Mouse (Mus musculus): ENCODE data around the gene Hyou1. TPM values are rescaled to one million over a fixed set of nuclear protein-coding genes. Genes with fewer than 3 reads are reported as not detected.
"Not testable (repeated sequence)": the region's sequence is repeated elsewhere in the genome, so short reads cannot be mapped to it uniquely, and the experiment has no call there.

Gene Hyou1
- total RNA-seq, 2 experiments from 2014 or later = 182 to 214 TPM

DNA sequence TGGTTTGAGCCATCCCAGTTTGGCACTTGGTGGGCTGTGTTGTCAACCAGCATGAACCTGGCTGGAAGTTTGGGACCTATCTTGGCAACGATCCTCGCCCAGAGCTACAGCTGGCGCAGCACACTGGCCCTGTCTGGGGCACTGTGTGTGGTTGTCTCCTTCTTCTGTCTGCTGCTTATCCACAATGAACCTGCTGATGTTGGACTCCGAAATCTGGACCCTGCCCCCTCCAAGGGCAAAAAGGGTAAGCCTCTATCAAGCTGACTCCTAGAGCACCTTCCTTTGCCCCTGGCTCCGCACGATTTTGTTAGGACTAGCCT is 20.5 kb downstream of the Hyou1 start:
- DNase-seq (ENCODE audit: low spot score in 2 of 2) = no peak

DNA sequence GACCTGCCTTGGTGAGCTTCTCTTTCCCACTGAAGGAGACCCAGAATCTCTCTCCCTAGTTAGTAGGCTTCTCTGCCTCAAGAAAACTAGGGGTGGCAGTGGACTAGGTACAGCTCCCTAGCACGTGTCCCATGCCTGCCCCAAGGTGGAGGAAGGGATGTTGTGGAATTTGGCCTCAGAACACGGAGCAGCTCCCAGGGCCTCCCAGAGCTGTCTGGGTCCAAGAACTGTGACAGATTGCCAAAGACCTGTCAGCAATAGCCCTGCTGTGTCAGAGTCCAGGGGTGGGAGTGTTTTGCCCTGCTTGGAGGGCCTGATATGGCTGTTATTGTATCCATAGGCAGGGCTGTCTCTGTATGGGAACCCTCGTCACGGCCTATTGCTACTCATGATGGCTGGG is 21.8 kb downstream of the Hyou1 start:
- DNase-seq (ENCODE audit: low spot score in 2 of 2) = no peak

DNA sequence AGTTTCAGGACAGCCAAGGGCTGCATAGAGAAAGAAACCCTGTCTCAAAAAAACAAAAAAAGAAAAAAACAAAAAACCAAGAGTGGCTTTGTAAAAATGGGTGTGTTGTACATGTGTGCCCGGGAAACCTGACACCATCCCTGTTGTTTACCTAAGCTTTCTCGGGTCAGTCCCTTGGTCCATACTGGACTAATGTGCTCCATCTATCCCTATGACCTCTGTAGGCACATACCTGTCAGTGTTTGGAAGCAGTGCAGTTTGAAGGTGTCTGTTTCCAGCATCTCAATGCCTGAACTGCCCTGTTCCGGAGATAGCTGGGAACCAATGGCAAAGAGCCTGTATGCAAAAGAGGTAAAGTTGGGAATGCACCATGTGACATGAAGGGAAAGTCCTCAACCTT is 25.7 kb downstream of the Hyou1 start:
- DNase-seq (ENCODE audit: low spot score in 2 of 2) = no peak

DNA sequence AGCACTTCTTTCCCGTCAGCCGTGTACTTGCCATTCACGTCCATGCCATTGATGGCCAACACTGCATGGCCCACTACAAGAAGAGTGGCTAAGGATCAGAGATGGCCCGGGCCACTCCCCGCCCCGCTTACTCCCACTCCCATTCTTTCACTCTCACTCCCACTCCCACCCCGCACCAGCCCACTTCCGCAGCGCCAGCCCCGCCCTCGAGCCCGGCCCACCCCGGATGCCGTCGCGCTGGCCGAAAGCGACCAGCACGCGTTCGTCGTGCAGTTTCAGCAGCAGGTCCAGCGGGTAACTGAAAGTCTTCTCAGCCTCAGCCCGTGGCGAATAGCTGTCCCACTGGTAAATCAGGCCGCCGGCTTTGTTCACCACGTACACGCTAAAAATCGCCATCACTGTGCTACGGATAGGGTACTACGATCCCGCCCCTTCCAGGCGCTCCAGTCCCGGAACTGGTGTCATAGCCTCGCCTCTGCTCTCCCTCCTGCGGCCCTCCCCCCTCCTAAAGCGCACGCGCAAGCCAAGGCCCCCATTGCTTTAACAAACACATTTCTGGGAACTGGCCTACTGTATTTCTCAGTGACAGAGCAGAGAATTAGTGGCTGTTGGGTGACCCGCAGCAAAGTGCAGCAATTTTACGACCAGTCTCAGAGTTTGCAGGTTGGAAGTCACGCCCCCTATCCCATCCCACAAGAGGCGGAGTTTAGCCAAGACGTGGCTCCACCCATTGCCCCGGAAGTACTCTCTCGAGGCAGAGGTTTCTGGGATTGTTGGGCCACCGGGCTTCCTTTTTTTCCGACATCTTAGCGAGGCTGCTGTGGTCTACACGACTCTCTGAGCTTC is 27.8 kb downstream of the Hyou1 start, which contains the start of the genes Rps25 and Trappc4:
Gene Rps25, plus strand, starts transcription at position 234 of the 846 bp plus-strand sequence.
Gene Trappc4, minus strand, starts transcription at position 695 of the 846 bp plus-strand sequence.
- DNase-seq (ENCODE audit: low spot score in 2 of 2) = peak; percentile 89 to 90

DNA sequence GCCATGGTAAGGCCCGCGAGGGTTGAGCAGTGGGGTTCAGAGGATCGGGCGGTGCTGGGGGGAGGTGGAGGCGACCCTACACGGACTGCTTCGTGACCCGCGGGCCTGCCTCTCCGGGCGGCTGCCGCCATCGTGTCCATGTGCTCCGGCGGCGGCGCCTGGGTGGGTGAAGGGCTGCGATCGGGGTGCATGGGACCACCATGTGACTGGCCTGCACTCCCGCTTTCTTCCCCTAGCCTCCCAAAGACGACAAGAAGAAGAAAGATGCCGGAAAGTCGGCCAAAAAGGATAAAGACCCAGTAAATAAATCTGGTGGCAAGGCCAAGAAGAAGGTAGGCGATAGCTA is 28.4 kb downstream of the Hyou1 start:
- DNase-seq (ENCODE audit: low spot score in 2 of 2) = no peak

DNA sequence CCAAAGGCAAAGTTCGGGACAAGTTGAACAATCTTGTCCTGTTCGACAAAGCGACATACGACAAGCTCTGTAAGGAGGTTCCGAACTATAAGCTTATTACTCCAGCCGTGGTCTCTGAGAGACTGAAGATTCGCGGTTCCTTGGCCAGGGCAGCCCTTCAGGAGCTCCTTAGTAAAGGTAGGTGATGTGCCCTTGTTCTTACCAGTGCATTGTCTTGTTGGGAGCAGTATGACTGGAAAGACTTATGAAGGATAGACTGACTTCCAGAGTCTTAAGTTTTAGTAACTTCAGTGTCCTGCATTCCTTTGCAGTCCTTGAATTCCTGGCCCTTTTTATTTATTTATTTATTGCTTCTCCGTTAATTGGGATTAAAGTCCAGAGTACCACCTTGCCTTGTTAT is 29.4 kb downstream of the Hyou1 start:
- not testable (repeated sequence) for DNase-seq (ENCODE audit: low spot score in 2 of 2)

DNA sequence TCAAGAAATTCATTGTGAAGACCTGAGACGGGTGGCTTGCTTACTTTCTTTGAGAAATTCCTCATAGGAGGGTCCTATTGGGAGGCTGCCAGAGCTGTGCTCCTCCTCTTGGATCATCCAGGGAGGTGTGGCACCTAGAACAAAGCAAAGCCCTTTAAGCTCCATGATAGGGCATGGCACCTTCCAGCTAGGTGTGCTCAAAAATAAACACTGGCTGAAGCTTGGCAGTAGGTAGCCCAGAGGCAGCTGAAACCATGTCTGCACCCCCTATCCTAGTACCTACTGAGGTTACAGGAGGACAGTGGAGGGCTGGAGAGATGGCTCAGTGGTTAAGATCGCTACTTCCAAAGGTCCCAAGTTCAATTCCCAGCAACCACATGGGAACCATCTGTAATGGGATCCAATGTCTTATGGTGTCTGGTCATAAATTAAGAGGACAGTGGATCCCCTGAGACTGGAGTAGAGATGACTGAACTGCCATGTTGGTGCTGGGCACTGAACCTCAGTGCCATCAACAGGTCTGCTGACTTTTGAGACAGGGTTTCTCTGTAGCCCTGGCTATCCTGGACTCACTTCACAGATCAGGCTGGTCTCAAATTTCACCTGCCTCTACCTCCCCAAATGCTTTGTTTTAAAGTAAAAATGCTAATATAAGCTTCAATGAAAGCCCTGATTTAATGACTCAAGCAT is 31.5 kb downstream of the Hyou1 start:
- no peak for DNase-seq (ENCODE audit: low spot score in 2 of 2)

DNA sequence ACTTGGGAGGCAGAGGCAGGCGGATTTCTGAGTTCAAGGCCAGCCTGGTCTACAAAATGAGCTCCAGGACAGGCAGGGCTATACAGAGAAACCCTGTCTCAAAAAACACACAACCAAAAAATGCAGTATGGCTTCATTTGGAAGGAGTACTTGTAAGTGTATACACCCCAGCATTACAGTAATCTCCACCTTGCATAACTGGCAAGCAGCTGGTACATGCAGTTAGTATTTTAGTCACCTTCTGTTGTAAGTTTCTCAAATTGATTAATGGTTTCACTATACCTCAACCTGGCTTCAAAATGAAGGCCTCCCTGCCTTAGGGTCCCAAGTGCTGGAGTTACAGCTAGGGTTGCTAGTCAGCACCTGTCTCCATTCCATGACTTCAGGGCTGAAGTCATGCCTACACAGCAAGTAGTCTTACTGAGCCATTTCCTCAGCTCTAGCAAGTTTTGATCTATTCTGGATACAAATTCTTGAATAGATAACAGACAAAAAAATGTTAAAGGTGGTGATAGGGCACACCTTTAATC is 32.4 kb downstream of the Hyou1 start:
- no peak for DNase-seq (ENCODE audit: low spot score in 2 of 2)

DNA sequence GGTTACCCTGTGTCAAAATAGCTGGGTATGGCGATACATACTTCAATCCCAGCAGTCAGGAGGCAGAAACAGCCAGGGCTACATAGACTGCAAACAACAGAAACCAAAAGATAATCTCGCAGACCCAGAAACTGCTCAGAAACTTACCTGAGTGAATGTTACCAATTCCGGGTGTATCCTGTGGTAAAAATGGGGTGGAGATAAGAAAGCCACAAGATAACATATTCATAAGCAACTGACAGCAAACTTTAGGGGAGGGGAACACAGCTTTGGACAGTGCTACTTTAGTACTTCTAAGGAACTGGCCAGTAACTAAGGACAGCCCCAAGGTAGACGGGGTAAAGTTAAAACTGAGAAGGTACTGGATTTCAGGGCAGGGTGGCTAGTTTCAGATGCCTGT is 33.0 kb downstream of the Hyou1 start:
- DNase-seq (ENCODE audit: low spot score in 2 of 2) = no peak

DNA sequence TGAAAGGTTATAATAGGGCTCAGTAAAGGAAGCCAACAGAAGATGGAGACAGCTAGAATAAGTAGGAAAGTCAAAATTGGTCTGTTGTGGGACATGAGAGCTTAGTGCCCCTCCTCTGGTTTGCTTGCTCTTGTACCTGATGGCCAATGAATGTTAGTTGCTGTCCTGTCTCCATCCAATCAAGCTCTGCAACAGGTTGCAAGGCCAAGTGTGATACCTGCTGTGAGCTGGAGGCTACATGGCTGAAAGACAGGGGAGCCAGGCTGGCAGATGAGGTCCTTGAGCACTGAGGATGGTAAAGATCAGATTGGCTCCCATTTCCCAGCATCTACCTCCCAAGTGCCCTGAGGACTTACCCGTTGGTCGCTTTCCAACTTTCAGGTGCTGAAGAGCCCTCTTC is 33.5 kb downstream of the Hyou1 start:
- no peak for DNase-seq (ENCODE audit: low spot score in 2 of 2)

DNA sequence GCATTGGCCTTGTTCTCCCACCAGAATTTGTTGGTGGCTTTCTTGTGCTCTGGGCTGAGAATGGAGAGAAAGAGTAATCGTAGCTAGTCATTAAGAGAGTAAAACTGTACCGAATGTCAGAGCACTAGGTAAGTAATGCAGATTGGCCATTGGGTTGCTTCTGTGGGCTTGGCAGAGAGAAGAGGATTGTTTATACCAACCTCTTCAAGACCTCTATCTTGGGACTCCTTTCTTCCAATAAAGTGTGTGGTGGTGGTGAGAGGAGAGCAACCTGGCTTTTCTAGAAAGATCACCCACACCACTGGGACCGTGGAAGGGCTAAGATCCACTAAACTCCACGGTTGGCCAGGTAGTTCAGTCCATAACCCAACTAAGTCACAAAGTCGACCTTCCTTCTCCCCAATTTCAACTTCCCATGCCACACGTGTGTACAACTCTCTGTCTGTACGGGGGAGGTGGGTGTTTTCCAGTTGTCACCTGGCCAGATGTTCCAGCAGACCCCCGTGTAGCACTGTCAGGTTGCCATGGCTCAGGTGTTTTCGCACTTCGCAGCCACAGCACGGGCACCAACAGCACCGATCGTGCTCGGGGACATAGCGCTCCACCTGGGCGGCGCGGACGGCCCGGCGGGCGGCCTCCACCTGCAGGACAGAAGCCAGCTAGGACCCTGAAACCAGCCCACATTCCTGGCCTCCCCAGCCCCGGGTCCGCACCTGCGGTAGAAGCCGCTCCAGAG is 38.0 kb downstream of the Hyou1 start:
- DNase-seq (ENCODE audit: low spot score in 2 of 2) = no peak

DNA sequence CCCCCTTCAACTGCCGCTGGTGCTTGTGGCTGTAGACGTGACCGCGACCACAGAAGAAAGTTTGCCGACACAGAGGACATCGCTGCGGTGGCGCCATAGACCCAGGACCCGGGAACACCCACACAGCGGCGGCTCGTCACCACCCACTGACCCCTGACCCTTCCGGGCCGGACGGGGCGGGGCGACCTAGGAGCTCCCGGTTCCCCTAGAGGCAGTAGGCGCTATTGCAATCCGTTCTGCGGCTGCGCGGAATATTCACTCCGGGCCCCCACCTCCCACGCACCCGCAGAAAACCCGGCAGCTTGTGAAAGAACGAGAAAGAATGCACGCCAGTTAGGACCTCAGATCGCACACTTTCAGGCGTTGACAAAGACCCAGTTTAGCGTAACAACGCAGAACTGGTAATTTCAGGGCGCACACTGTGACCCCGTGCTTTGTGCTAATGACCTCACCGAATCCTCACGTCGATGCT is 38.6 kb downstream of the Hyou1 start:
- peak; percentile 97 to 98 for DNase-seq (ENCODE audit: low spot score in 2 of 2)

DNA sequence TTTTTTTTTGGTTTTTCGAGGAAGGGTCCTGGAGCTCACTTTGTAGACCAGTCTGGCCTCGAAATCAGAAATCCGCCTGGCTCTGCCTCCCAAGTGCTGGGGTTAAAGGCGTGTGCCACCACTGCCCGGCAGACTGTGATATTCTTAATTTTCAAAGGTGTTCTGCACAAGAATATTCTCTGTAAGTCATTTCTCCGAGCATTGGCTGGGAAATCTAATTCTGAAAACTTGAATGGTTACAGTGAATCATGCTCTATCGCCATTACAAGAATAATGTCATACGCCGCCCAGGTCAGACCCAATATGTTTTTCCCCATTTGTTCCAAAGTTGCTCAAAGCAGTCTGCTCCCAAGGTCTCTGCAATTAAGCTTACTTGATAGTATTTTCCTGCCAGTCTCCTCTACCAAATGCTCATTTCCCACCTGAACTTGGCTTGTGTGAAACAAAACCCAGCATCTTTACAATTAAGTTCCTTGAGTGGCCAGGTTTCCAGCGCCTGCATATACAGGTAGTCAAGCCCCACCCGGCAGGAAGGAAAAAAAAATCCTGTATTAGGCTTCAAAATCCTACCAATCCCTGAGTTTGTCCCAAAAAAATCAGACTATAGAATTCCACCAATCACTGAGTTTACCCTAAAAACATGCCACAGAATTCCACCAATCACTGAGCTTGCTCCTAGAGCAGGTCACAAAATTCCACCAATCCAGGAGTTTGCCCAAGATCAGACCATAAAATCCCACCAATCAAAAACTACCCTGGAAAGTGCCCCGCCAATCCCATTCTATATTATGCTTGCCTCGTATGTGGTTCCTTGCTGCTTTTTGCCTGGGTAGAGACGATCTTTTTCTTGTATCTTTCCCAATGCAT is 39.5 kb downstream of the Hyou1 start, which contains the start of gene Ccdc84:
Gene Ccdc84, minus strand, starts transcription at position 51 of the 867 bp plus-strand sequence.
- no peak for DNase-seq (ENCODE audit: low spot score in 2 of 2)

DNA sequence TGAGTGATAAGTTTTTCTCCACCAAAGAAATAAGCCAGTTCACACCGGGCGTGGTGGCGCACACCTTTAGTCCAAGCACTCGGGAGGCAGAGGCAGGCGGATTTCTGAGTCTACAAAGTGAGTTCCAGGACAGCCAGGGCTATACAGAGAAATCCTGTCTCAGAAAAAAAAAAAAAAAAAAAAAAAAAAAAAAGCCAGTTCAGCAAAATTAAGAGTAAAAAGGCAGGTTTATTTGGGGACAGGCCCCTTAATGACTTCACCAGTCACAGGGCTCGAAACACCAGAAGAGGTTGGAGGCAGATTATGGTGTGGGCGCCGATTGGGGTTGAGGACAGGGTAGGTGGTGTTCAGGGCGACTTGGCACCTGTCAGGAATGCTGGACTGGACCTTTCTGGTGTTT is 40.4 kb downstream of the Hyou1 start:
- not testable (repeated sequence) for DNase-seq (ENCODE audit: low spot score in 2 of 2)

DNA sequence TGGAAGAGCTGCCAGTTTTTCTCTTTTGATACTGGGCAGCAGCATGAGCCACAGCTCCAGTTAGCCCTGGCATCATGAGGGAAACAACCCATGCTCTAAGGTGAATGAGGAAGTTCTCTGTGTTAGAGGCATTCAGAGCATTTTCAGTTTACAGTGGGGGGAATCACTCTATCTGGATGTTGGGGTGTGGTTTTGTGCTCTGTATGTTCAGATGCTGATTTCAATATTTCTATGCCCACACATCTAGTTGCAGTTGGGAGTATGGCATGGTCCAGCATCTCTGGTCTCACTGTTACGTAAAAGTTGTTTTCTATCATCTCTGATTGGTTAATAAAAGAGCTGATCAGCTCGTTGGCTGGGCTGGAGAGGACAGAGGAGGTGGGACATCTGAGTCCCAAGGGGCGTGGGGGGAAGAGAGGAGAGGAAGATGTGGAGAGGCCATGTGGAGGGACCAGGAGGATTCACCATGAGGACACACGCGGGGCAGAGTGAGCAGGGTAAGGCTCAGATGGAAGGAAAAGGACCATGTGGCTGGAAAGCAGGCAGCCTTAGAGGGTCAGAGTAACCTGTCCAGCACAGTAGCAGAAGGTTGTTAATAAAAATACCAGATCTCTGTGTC is 41.1 kb downstream of the Hyou1 start:
- no peak for DNase-seq (ENCODE audit: low spot score in 2 of 2)

DNA sequence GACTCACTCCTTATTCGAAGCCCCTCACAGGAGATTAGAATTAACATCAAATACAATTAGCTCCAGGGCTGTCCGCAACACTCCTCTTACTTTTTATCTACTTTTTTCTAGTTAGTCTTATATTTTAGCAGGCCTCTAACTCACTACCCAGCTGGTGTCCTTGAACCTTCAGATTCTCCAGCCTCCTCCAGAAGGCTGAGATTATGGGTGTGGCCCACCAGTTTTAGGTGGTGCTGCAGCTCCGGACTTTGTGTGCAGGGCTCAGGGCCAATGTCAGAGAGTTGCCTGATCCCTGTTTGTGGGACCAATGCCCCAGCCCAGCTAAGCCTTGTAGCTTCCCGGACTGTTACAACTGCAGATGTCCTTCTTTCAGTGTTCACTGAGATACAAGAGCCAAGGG is 44.3 kb downstream of the Hyou1 start:
- no peak for DNase-seq (ENCODE audit: low spot score in 2 of 2)

DNA sequence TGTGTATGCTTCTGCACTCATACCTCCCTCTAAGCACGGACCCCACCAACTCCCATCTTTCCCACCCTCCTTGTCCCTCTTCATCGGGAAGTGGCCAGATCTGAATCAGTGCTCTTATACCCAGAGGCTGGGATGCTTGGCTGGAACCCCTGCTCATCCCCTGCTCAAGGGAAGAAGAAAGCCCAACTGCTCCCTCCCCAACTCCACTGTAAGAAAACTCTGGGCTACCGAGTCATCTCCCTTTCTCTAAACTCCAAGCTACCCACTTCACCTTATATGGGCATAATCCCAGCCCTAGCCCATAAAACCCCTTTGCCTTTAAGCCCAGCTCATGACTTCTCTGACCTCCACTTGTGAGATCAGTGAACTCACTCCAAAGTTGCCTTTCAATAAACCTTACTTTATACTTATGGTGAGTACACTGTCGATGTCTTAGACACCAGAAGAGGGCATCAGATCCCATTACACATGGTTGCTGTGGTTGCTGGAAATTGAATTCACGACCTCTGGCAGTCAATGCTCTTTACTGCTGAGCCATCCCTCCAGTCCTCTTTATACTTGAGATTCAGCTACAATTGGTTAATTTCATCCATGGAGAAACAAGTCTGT is 53.4 kb downstream of the Hyou1 start:
- DNase-seq (ENCODE audit: low spot score in 2 of 2) = no peak

DNA sequence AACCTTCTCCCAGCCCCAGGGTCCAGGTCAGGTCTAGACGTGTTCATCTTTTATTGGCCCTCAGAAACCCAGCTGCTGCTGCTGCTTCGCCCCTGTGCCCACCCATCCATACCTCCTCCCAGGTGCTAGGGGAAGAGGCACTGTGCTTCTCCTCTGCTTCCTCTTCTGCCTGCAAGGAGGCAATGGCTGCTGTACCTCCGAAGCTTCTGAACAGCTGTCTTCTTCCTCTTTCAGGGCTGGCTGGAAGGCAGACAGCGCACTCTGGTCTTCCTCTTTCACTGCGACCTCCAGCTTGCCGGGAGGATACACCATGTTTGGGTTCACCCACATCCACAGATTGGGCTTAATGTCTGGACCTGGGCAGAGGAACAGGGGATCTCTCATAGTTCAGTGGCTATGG is 56.5 kb downstream of the Hyou1 start:
- no peak for DNase-seq (ENCODE audit: low spot score in 2 of 2)

DNA sequence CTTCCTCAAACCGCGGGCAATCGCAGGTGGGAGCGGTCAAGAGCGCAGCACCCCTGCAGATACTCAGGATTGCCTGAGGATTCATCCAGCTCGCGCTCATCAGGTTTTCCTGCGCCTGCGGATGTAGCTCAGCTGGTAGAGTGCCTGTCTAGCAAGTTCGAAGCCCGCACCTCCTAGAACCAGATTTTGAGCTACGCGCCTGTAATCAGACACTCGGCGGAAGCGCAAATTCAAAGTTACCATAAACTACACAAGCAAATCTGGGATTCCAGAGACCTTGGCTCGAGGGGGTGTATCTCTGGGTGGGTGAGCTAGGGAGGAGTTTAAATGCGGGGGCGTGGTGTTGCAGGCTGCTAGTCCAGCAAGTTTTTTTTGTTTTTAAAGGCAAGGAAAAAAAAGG is 61.7 kb downstream of the Hyou1 start, which contains the start of gene Foxr1:
Gene Foxr1, minus strand, starts transcription at position 176 of the 400 bp plus-strand sequence.
- no peak for DNase-seq (ENCODE audit: low spot score in 2 of 2)
